Mouse (Mus musculus): ENCODE results near the gene Agps.
"Not testable (repeated sequence)": the region's sequence is repeated elsewhere in the genome, so short reads cannot be mapped to it uniquely, and the experiment has no call there.

Gene Agps

GRCm38 (mm10) chr2:75930941-75931340 lies 99.0 kb downstream of the Agps start:
- no peak for DNase-seq (ENCODE audit: low spot score)

GRCm38 (mm10) chr2:75933541-75933940 lies 101.6 kb downstream of the Agps start:
- DNase-seq (ENCODE audit: low spot score): no peak

GRCm38 (mm10) chr2:75936685-75937084 lies 104.7 kb downstream of the Agps start:
- not testable (repeated sequence) for DNase-seq (ENCODE audit: low spot score)

- not testable (repeated sequence) for DNase-seq (ENCODE audit: low spot score)
Observed at GRCm38 (mm10) chr2:75937520-75938116, 105.6 kb downstream of the Agps start.

GRCm38 (mm10) chr2:75938117-75939063 lies 106.4 kb downstream of the Agps start, which contains the start of gene Ttc30b:
Gene Ttc30b, minus strand, starts transcription at chr2:75938585.
- DNase-seq (ENCODE audit: low spot score): peak; percentile 80

GRCm38 (mm10) chr2:75950685-75951084 lies 118.7 kb downstream of the Agps start:
- no peak for DNase-seq (ENCODE audit: low spot score)

- no peak for DNase-seq (ENCODE audit: low spot score)
Observed at GRCm38 (mm10) chr2:75953320-75953719, 121.3 kb downstream of the Agps start.

GRCm38 (mm10) chr2:75955709-75956108 lies 123.7 kb downstream of the Agps start:
- DNase-seq (ENCODE audit: low spot score): no peak

GRCm38 (mm10) chr2:75959183-75959849 lies 127.3 kb downstream of the Agps start:
- DNase-seq (ENCODE audit: low spot score): no peak

GRCm38 (mm10) chr2:75959850-75960365 lies 127.9 kb downstream of the Agps start:
- no peak for DNase-seq (ENCODE audit: low spot score)

GRCm38 (mm10) chr2:75960366-75961330 lies 128.7 kb downstream of the Agps start:
- no peak for DNase-seq (ENCODE audit: low spot score)

- no peak for DNase-seq (ENCODE audit: low spot score)
Observed at GRCm38 (mm10) chr2:75963211-75963840, 131.3 kb downstream of the Agps start.

- no peak for DNase-seq (ENCODE audit: low spot score)
Observed at GRCm38 (mm10) chr2:75964051-75964450, 132.1 kb downstream of the Agps start.

GRCm38 (mm10) chr2:75964512-75964911 lies 132.5 kb downstream of the Agps start:
- DNase-seq (ENCODE audit: low spot score): peak; percentile 39

GRCm38 (mm10) chr2:75964972-75965371 lies 133.0 kb downstream of the Agps start:
- DNase-seq (ENCODE audit: low spot score): peak; percentile 84

GRCm38 (mm10) chr2:75974131-75974530 lies 142.2 kb downstream of the Agps start:
- no peak for DNase-seq (ENCODE audit: low spot score)

GRCm38 (mm10) chr2:75976070-75976469 lies 144.1 kb downstream of the Agps start:
- not testable (repeated sequence) for DNase-seq (ENCODE audit: low spot score)

GRCm38 (mm10) chr2:75977752-75978368 lies 145.9 kb downstream of the Agps start, which contains the start of gene Ttc30a2:
Gene Ttc30a2, minus strand, starts transcription at chr2:75978170.
- DNase-seq (ENCODE audit: low spot score): not testable (repeated sequence)

All from layer of hippocampus, adult 11-12 months (tissue).